Mouse (Mus musculus): ENCODE data around the gene Mapkap1.

The Mapkap1 gene

DNA sequence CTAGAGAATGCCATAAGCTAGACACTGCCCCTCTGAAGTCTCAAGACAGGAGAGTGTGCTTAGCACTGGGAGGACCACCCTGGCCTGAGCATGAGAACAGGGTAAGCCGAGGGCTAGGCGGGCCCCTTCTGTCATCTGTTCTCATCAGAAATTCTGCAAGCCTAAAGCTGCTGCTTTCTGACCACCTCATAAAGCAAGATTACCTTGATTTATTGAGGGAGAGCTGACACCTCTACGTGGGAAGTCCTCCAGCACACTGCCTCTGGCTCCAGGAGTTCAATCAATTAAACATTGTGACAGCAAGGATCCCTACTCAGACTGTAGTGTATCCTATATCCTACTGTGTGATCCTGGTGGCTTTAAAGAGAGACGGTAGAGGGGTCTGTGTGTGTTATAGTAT is 166.5 kb downstream of the Mapkap1 start:
- DNase-seq (ENCODE audit: low read depth, low spot score), result no peak

DNA sequence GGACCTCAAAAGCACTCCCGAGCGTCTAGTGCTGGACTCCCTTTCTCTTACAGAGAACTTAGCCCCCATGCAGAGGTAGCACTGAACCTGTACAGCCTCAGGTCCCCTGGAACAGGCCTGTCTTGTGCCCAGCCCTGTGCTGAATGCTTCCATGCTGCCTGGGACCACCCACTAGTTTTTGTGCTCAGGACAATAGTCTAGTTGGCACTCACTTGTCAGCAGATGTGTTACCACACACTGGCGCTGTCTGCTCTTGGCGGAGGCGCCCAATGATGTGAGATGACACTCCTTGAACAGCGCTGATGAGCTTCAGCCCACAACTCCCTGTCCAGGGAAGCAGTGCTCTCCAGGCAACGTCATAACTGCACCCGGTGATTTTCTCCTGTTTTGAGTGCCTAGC is 182.0 kb downstream of the Mapkap1 start:
- DNase-seq (ENCODE audit: low read depth, low spot score), result no peak

DNA sequence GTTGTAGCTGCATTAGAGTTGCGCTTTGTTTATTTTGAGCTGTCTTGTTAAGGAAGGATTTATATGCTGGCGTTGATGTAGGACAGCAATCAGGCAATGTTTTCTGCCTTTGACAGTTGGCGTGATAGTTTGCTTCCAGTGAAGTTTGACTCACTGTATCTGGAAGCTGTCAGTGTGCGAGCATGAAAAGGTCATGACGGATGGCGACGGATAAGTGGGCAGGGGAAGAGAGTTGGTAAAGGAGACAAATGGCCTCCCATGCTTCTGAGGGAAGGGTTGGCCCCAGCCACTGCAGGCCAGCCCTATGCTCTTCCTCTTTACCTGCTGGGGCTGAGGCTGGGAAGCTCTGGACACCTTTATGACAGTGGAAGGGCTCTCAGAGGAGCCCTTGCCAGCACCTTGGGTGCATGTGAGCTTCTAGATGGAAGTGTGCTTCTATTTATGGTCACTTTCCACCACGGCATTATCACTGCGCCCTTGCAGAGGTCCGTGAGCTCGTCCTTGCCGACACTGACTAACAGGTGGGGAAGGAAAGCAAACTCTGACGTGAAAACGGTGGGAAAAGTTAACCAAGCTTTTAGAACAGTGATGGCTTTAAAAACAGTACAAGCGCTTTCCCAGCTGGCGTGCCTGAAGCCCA is 185.3 kb downstream of the Mapkap1 start:
- DNase-seq (ENCODE audit: low read depth, low spot score), result no peak

DNA sequence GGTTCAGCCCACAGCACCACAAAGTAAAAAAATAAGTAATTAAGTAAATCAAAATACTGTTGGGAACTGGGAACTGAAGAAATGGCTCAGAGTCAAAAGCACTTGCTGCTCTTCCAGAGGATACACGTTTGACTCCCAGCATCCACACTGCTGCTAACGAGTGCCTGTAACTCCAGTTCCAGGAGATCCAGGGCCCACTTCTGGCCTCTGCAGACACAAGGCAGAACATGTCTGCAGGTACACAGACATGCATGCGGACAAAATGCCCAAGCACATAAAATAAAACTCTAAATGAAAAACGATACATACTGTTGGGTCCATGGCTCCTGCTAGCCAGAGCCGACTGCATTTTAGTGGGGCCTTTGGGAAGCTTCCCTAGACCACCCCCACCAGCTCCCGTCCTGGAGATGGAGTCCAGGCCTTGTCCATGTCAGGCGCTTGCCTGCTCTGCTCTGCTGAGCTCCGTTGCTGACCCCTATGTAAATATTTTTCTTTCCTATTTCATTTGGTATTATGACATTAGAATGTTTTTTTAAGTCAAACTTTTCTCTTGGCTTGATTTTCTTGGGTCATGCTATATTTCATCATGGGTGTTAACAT is 185.9 kb downstream of the Mapkap1 start:
- DNase-seq (ENCODE audit: low read depth, low spot score), result no peak

DNA sequence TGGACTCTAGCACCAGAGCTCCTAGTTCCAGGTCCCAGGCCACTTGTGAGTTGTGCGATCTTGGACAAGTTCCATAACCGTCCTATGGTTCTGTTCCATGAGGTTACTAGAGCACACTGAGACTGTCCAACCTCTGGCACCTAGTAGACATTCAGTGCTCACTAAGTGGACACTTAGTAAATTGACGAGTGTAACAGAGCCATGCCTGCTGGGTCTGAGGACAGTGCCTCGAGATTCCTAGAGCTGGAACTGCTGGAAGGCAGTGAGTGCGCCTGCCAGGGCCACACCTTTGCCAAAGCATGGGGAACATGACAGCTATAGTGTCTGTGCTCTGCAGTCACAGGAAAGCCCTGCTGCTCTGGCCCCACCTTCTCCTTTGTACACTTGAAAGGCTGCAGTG is 187.4 kb downstream of the Mapkap1 start:
- no peak for DNase-seq (ENCODE audit: low read depth, low spot score)

DNA sequence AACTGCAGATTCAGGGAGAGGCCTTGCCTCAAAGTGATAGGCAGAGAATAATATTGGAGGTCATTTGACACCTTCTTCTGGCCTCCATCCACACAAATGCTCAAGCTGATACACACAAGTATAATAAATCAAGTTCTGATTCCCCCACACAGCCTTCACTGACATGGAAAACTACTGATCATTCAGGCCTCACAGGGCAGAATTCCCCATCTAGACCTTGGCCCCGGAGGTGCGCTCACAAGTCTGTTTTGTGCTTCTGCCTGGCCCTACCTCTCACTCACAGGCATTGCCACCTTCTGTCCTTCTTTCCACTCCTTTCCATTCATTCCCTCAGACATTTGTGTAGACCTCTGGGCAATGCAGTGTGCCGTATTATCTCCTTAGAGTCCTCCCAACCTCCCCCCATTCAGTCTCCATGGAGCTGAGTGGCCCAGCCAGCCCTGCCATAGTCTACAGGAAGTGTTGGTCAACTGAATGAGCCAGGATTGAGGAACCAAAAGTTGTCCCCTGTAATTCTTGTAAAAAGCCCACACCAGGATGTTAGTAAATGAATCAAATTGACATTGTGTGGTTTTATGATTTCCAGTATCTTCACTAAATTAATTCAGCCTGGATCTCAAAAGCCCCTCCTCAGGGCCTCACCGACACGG is 193.2 kb downstream of the Mapkap1 start:
- no peak for DNase-seq (ENCODE audit: low read depth, low spot score)

DNA sequence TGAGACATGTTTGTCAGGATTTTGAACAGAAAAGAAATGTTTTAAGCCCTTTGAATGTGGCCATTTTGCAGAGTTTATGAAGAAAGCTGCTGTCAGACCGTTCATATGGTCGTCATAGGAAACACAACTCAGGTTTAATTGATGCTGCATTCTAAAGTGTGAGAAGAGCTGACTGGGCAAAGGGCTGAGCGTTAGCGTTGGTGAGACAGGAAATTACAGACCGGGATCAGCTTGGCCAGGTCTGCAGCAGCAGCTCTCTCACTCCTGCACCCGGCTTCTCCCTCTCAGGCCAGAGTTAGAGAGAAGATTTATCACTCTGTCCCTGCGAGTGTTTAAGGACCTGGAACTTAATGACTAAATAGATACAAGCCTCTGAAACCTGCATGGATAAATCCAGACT is 194.2 kb downstream of the Mapkap1 start:
- no peak for DNase-seq (ENCODE audit: low read depth, low spot score)

DNA sequence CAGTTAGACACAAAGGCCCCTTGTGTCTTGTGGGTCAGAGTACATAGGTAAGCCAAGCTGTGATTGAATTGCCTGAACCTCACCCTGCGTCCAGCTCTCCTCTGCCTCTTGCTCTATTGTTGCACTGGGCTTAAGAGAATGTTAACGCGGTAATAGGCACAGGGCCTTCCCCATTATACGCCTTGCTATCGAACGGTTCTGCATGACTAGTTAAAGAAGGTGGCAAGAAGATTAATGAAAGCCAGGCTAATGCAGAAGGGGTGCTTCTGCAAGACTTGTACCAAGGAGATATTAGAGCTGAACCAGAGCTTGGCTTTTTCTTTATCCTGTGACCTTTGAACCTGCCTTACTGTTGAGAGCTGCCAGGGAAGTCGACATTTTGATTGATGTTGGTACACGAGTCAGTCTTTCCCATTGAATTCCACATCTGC is 195.6 kb downstream of the Mapkap1 start:
- no peak for DNase-seq (ENCODE audit: low read depth, low spot score)

DNA sequence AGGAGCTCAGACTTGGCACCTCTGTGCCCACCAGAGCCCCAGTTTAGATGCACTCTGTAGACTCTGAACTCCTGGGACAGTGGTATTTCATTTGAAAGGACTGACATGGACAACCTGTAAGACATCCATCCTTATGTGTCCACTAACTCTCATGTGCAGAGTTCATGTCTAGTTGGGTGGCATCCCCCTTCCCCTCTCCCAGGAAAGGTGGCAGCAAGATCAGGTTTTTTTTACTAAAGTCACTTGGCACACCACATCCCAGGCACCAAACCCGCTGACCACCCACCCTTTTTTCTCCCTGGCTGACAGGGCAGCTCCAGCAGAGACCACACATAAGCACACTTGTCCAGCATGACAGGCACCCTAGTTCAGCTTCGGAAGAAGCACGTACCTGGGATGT is 196.3 kb downstream of the Mapkap1 start:
- no peak for DNase-seq (ENCODE audit: low read depth, low spot score)

DNA sequence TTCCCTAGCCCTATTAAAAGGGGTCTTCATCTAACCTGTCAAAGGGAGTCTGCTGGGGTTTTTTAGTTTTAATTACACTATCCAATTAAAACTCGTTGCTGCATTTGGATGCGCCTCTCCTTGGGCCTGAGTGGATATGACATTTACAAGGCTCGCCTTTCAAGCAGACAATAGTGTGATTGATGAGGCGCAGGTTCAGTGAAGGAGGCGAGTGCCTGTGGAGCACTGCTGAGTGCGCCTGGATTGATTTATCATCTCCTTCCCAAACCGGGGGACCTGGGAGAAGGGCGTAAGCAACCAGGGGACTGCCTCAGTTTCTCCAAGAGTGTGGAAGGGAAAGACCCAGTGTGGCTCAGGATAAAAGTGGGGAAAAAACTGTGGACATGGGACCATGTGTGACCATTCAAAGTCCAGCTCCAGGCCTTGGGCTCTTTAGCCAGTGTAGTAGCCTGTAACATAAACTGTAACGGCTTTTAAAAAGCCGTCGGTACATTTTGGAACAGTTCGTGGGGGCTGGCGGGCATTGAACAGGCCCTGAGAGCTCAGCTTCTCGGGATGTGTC is 197.2 kb downstream of the Mapkap1 start:
- no peak for DNase-seq (ENCODE audit: low read depth, low spot score)

DNA sequence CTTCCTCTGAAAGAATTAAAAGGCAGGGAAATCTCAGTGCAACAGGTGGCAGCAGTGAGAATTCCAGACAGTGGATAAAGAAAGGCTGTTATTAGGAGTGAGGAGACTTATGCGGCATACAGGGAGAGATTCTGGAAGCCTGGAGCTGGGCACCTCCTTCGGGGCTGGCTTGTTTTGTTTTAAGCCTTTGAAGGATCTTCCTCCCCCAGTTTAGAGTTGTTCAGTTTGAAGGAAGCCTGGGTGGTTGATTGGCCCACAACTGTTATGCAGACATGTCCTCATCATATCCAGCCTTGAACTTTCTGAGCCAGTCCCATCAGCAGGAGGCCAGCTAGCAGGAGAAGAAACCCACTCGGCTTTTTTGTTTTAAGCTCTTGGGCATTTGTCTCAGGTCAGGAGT is 198.5 kb downstream of the Mapkap1 start:
- no peak for DNase-seq (ENCODE audit: low read depth, low spot score)

DNA sequence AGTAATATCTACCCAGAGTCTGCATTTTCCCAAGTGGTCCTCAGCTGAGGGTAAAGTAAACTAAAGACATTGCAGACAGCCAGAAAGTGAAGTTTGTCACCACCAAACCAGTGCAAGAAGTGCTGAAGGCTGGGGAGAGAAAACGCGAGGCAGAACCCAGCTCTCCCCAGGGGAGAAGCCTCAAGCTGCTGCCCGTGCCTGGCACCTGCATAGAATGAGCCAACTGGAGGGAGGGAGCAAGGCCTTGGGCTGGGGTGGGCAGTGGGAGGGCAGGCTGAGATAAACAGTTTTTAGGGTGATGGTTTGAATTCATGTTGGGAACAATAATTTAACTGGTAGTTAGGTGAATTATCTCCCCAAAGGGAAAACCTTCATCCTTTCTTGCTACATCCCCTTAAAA is 202.3 kb downstream of the Mapkap1 start:
- no peak for DNase-seq (ENCODE audit: low read depth, low spot score)

DNA sequence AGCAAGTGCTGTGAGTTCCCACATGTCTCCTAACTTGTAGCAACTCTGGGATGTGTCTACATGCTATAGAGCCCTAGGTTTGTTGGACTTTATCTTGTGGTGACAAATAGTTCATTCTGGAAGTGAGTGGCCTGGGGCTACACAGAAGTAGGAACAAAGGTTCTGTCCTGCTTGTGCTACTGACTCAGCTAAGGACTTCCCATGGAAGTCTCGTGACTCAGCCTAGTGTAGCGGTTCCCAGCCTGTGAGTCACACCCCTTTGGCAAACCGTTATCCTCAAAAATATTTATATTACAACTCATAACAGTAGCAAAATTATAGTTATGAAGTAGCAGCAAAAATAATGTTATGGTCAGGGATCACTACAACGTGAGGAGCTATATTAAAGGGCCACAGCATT is 202.9 kb downstream of the Mapkap1 start:
- no peak for DNase-seq (ENCODE audit: low read depth, low spot score)

DNA sequence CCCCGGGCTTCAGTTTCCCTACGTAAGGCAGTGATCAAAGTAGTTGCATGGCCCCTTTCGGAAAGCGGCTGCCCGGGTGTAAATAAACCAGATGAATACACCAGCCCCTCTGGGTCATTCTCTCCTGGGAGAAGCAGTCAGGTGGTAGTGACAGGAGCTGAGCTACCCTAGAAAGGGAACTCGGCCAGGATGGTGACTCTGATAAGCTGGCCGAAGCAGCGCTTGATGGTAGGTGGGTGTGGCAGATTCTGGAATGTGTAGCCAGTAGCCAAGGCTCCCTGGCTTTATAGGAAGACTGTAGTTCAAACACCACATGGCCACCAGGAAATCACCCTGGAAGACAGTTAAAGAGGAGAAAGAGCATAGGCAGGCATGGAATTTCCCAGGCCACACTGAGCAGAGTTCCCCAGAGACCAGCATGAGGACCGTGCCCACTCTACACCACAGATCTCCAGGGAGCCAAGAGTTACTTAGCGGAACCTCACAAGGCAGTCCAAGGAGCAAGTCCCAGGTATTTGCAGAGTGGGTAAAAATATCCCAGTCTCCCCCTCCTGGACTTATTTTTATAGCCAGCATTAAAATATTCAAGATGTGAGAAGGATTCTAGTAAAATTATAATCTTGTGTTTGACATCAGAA is 214.3 kb downstream of the Mapkap1 start:
- no peak for DNase-seq (ENCODE audit: low read depth, low spot score)

DNA sequence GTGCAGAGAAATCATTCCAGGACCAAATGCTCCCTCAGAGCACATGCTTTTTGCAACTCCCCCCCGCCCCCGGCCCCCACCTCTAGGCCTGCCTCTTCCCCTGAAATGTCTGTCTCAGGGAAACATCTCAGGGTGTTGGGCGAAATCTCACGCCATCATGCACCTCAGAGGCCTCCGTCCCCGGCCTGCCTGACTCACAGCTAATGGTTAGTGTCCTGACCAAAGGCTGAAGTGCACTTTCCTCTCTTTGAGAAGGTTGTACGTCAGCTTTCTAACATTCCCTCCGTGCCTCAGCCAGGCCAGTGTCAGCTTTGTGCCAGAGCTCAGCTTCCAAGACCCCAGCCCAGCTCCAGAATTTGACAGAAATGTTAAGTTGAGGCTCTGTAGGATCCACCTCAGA is 214.9 kb downstream of the Mapkap1 start:
- no peak for DNase-seq (ENCODE audit: low read depth, low spot score)

DNA sequence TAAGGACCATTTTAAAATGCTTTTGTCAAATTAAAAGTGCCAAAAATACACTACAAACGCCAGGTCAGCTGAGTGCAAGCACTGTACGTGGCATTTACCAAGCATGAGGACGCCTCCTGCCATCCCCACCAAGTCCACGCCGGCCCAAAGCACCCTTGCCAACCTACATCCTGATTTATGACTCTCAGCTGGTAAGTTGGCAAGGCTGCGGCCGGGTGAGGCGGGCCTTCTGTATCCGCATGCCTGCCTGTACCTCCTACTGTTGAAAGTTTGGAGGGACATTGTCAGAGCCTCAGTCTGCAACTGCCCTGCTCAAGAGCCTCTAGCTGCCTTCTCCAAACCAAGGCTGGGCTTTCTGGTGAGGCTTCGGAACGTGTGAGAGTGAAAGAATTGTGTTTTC is 215.9 kb downstream of the Mapkap1 start:
- no peak for DNase-seq (ENCODE audit: low read depth, low spot score)

DNA sequence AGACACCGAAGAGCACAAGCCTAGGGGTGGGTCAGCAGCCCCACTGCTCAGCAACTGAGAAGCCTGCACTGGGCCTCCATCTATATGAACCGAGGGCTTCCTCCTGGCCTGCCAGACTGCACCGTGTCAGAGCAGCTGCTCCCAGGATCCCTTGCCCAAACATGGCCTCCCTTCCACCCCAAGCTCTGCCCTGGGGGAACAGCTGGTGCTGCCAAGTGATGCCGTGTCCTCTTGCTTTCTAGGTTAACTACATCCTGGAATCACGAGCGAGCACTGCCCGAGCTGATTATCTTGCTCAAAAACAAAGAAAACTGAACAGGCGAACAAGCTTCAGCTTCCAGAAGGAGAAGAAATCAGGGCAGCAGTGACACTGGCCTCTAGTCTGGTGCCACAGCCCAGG is 216.6 kb downstream of the Mapkap1 start:
- no peak for DNase-seq (ENCODE audit: low read depth, low spot score)

DNA sequence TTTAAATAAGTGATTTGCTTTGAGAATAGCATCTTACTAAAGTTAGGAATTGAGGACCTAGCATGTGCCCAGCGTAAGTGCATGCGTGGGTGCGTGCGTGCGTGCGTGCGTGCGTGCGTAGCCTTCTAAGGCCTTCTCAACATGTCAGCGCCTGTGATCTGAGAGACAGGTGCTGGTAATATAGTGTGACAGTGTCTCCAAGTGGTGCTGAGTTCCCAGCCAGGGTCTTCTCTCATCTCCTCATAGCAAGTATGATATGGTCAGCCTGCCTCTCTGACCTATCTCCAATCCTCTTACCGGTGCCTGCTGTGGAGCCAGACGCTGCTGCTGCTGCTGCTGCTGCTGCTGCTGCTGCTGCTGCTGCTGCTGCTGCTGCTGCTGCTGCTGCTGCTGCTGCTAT is 217.5 kb downstream of the Mapkap1 start:
- no peak for DNase-seq (ENCODE audit: low read depth, low spot score)

DNA sequence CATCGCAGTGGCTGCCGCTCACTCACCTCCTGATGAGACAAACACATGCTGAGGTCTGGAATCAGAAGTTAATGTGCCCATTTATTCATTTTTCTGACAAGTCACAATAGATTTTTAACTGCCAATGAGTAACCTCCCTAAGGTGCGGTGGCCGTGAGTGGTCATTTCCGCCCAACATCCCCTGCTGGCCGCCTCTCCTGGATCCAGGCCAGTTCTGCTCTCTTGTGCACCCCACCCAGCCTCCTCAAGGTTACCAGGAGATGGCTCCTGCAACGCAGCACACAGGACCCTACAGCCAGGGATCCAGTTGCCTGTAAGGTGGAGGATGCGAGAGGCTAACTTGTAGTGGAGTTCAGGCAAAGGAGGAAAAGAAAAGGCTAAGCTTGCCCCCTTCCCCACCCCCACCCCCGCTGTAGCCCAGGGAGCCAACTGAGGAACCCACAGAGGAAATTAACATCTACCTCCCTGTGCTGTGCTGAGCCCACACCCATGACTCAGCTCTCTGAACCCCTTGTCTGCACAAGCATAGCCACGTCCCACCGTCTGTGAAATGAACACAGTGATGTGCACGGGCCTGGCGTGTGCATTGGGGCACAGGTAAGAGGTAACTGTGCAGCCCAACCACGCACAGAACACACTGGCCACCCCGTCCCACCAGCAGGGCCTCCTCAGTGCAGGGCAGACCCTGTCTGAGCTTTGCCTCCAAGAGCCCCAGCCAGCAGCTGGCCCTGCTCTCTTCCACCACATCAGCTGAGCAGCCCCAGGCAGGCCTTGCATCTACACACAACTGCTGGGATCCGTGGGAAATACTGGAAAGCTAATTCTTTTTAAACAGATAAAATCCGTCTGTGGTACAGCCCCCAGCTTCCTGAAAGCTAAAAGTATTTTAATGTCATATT is 221.0 kb downstream of the Mapkap1 start:
- DNase-seq (ENCODE audit: low read depth, low spot score), result no peak

DNA sequence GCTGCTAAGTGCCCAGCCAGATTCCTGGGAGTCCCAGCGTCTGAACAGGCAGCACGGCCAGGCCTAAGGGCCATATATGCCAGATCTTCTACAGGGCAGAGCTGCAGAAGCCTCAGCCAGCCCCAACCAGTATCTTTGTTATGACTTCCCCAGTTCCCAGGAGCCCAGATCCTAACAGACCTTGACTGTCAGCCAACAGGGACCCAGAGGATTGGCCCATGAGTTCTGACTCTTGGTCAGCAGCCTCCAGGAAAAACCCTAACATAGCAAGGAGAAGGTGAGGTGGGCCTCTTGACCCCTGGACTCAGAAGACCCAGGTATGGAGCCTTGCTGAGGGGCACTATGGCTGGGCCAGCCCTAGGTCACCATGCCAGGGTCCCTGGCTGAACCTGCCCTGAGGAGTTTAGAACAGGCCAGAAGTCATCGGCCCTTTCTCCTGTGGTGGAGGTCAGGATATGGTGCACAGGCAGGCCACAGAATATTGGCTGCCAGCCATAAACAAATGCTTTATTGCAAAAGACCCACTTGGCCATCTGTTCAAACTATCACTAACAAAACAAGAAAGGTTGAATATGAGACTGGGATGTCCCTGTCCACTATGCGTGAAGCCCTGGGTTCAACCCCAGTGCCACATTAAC is 222.5 kb downstream of the Mapkap1 start:
- no peak for DNase-seq (ENCODE audit: low read depth, low spot score)

DNA sequence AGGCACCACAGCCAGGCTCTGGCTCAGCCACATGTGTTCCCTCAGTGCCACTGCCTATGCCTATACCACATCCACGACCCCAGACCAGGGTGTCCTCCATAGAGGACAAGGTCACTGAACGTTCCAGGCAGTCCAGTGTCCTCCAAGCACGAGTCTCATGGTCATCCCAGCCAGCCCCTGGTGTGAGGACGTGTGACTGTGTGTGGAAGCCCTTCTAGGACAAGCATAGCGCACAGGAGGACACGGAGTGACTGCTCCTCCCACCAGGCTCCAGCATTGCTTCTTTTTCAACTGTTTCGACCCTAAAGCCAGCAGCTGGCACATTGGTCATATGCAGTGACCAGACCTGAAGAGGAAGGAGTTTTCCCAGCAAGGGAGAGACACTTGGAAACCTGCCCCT is 223.2 kb downstream of the Mapkap1 start:
- DNase-seq (ENCODE audit: low read depth, low spot score), result no peak

All from brain, embryonic 18.5 days (tissue).